Mouse (Mus musculus) layer of hippocampus, adult 2 months (tissue): ENCODE data around the gene Dlx1. TPM values are rescaled to one million over a fixed set of nuclear protein-coding genes. Genes with fewer than 3 reads are reported as not detected.
A peak's percentile ranks its signal among the peaks of the same experiment; 100 is the strongest.

Experiments
- DNase-seq, 2 experiments: peaks; one replicate each; pipeline ENCODE4 v3.0.0; 2022; ENCODE audit warnings: low spot score in 2 of 2
- H3K27ac ChIP-seq: fragments of 200-600 bp; 2 replicates; pipeline ENCODE4 v1.8.1; 2022
- H3K4me3 ChIP-seq: fragments of 200-600 bp; 2 replicates; pipeline ENCODE4 v1.8.1; 2022; ENCODE audit warnings: mild to moderate bottlenecking
- CTCF ChIP-seq: fragments of 200-600 bp; conservative IDR thresholded peaks from 2 replicates; pipeline ENCODE4 v1.8.1; 2022; ENCODE audit warnings: antibody characterized with exemption, mild to moderate bottlenecking, moderate library complexity
- total RNA-seq, 2 experiments: library from RNA; stranded (reverse); gene quantifications; 2 replicates each; pipeline ENCODE4 v1.2.3; 2021

Dlx1 gene
- total RNA-seq, 2 experiments from 2014 or later = 15.4 to 17.5 TPM

- no peak for TF ChIP-seq CTCF
- Histone ChIP-seq H3K4me3 (peak overlapping the region; percentile 53), H3K27ac (peak overlapping the region; percentile 70; the same call in 1 of the 2 replicates)
- DNase-seq = no peak
Observed at GRCm38 (mm10) chr2:71581488-71581887, 53.6 kb downstream of the Dlx1 start.

Other genes with a start within 250 kb of the Dlx1 start
- 100 to 1,000 TPM; 155 TPM for gene Slc25a12, start 160.4 kb upstream of the Dlx1 start, total RNA-seq
- gene Hat1, start 139.2 kb upstream of the Dlx1 start, total RNA-seq = 10 to 100 TPM; 15.4 to 16.5 TPM
- gene Metap1d, start 74.8 kb upstream of the Dlx1 start, total RNA-seq = 10 to 100 TPM; 24.0 to 25.7 TPM
- 1 to 10 TPM; 4.5 to 4.8 TPM for gene Dlx2, start 18.6 kb downstream of the Dlx1 start, total RNA-seq
- gene Itga6, start 217.5 kb downstream of the Dlx1 start, total RNA-seq = 10 to 100 TPM; 21.1 to 25.8 TPM